In genomic region chr10:59974191-59974664, GRCm38 (mm10) we compare ENCODE assay signal across 8 mouse cellular contexts. TPM values are rescaled to one million over a fixed set of nuclear protein-coding genes. Genes with fewer than 3 reads are reported as not detected.
DNase-seq lines count a peak whose midpoint lies in the region; ATAC-seq lines count a peak whose summit lies in the region.

No protein-coding gene starts in this region.

- peaks cover 50% of the 10 kb centered on the region for H3K4me1 ChIP-seq in embryonic facial prominence, embryonic 14.5 days (ENCODE audit: control insufficient read depth, insufficient read depth, low read length)
- peaks cover 90% of the 10 kb centered on the region for H3K4me1 ChIP-seq in megakaryocyte, embryonic 14.5 days

- DNase-seq in R1 (ENCODE audit: low read depth, low spot score), result peak; percentile 95
- peak; percentile 80 for DNase-seq in embryonic facial prominence, embryonic 14.5 days (ENCODE audit: low spot score)
- DNase-seq in heart, postnatal 14 days, result peak; percentile 75 to 80
- DNase-seq in kidney, postnatal 14 days, result peak; percentile 86
- DNase-seq in spleen, postnatal 36 days (ENCODE audit: low spot score in 2 of 2), result peak; percentile 91 to 95
- no peak for DNase-seq in c-Kit-positive CD71-positive TER-119-positive erythroid progenitor cells, embryonic 14.5 days (ENCODE audit: low spot score)

- H3K4me3 ChIP-seq in embryonic facial prominence, embryonic 14.5 days (ENCODE audit: low read depth, low read length), result no peak overlapping the region
- H3K4me3 ChIP-seq in megakaryocyte, embryonic 14.5 days (replicated peaks), result peak overlapping the region; percentile 83

- H3K27me3 ChIP-seq in embryonic facial prominence, embryonic 14.5 days (replicated peaks; ENCODE audit: control insufficient read depth, insufficient read depth, low read length), result no peaks in the 10 kb centered on the region
- H3K27me3 ChIP-seq in megakaryocyte, embryonic 14.5 days (replicated peaks), result no peaks in the 10 kb centered on the region

- H3K27ac ChIP-seq in embryonic facial prominence, embryonic 14.5 days (replicated peaks; ENCODE audit: low read depth, low read length), result peak overlapping the region; percentile 66

- intact Hi-C loops in heart, postnatal 14 days (cut with DNase I), result loop anchor here (1.0 kb wide), 1 partner anchor 23 kb away; the partner anchor contains the start of gene Ddit4

- H3K4me2 ChIP-seq in embryonic facial prominence, embryonic 14.5 days (ENCODE audit: low read depth, low read length), result peak overlapping the region; percentile 16; the same call in 1 of the 2 replicates

- H3K36me3 ChIP-seq in embryonic facial prominence, embryonic 14.5 days (ENCODE audit: control insufficient read depth, insufficient read depth, low read length), result no peaks in the 10 kb centered on the region
- no peaks in the 10 kb centered on the region for H3K36me3 ChIP-seq in megakaryocyte, embryonic 14.5 days (replicated peaks; ENCODE audit: low read length)

- WGBS in embryonic facial prominence, embryonic 14.5 days, result 13% methylated on average over 5 of the region's 6 CpGs

- ATAC-seq in CD4-positive, CD25-positive, alpha-beta regulatory T cell, adult 4 months, result peak; percentile 85
- peak; percentile 16; the same call in 1 of the 2 replicates for ATAC-seq in embryonic facial prominence, embryonic 14.5 days (ENCODE audit: low read depth)

- H3K9me3 ChIP-seq in embryonic facial prominence, embryonic 14.5 days (ENCODE audit: control insufficient read depth, low read length), result no peaks in the 10 kb centered on the region
- no peaks in the 10 kb centered on the region for H3K9me3 ChIP-seq in megakaryocyte, embryonic 14.5 days

- H3K9ac ChIP-seq in embryonic facial prominence, embryonic 14.5 days (ENCODE audit: low read depth, low read length), result peak overlapping the region; percentile 47

RNA-seq across cellular contexts. Expression of gene Ddit4, which starts 22.6 kb away (rescaled TPM):
- polyA plus RNA-seq in CD4-positive, CD25-positive, alpha-beta regulatory T cell, adult 4 months (2017; shearing (Covaris generic)), result 10 to 100 TPM; 16.6 to 32.8 TPM
- 8.7 and 9.2 TPM in 2 replicates for polyA plus RNA-seq in embryonic facial prominence, embryonic 14.5 days (2014; fragmentation: Nextera tagmentation; extraction: Ambion mirVana)
- total RNA-seq in heart, postnatal 14 days (2021), result 100 to 1,000 TPM; 188 to 191 TPM
- polyA plus RNA-seq in megakaryocyte, embryonic 14.5 days (2012; ENCODE audit: insufficient read depth, low replicate concordance), result 33.2 and 44.6 TPM in 2 replicates

RNA-seq across cellular contexts. Expression of gene Ascc1, which starts 28.4 kb away (rescaled TPM):
- polyA plus RNA-seq in CD4-positive, CD25-positive, alpha-beta regulatory T cell, adult 4 months (2017; shearing (Covaris generic)), result 10 to 100 TPM; 57.8 to 61.3 TPM
- polyA plus RNA-seq in embryonic facial prominence, embryonic 14.5 days (2014; fragmentation: Nextera tagmentation; extraction: Ambion mirVana), result 36.5 and 37.8 TPM in 2 replicates
- total RNA-seq in heart, postnatal 14 days (2021), result 10 to 100 TPM; 19.1 to 21.7 TPM
- 126 and 233 TPM in 2 replicates for polyA plus RNA-seq in megakaryocyte, embryonic 14.5 days (2012; ENCODE audit: insufficient read depth, low replicate concordance)

RNA-seq across cellular contexts. Expression of gene Anapc16, which starts 28.7 kb away (rescaled TPM):
- polyA plus RNA-seq in CD4-positive, CD25-positive, alpha-beta regulatory T cell, adult 4 months (2017; shearing (Covaris generic)), result 100 to 1,000 TPM in 1 of 2 experiments, 10 to 100 TPM in 1; 82.2 to 102 TPM
- 96.2 and 101 TPM in 2 replicates for polyA plus RNA-seq in embryonic facial prominence, embryonic 14.5 days (2014; fragmentation: Nextera tagmentation; extraction: Ambion mirVana)
- total RNA-seq in heart, postnatal 14 days (2021), result 10 to 100 TPM; 64.8 to 70.1 TPM
- 73.7 and 169 TPM in 2 replicates for polyA plus RNA-seq in megakaryocyte, embryonic 14.5 days (2012; ENCODE audit: insufficient read depth, low replicate concordance)
